Mouse (Mus musculus) effector memory CD4-positive, alpha-beta T cell, adult 5 months (primary cell): ENCODE results near the gene Obox3. TPM values are rescaled to one million over a fixed set of nuclear protein-coding genes. Genes with fewer than 3 reads are reported as not detected.

Experiments used
- polyA plus RNA-seq: library from polyadenylated mRNA; unstranded; fragments of 100-300 nt; shearing (Covaris generic); gene quantifications from one replicate; pipeline ENCODE4 v1.2.1, GENCODE M21; 2017

The Obox3 gene
- polyA plus RNA-seq, result not detected

GRCm38 (mm10) chr7:15639802-15640201, at the start of gene Obox3:
Gene Obox3, minus strand, starts transcription at chr7:15639902.

Other genes starting within 250 kb of the Obox3 start
- gene Obox5, start 110.2 kb upstream of the Obox3 start, polyA plus RNA-seq, result not detected
- not detected for gene Obox6, start 199.8 kb upstream of the Obox3 start, polyA plus RNA-seq
- not detected for gene Crx, start 240.1 kb upstream of the Obox3 start, polyA plus RNA-seq
- gene Crxos, start 242.7 kb upstream of the Obox3 start, polyA plus RNA-seq, result not detected